Mouse (Mus musculus) limb, embryonic 14.5 days (tissue): ENCODE results near the gene Phf23. TPM values are rescaled to one million over a fixed set of nuclear protein-coding genes. Genes with fewer than 3 reads are reported as not detected.
"Not testable (repeated sequence)": the region's sequence is repeated elsewhere in the genome, so short reads cannot be mapped to it uniquely, and the experiment has no call there.

Source experiments
- ATAC-seq: fragments of 200-750 bp; cut with Nextera tagmentation; 2 replicates; pipeline ENCODE4 v1.8.0; 2017; ENCODE audit warnings: low read depth, moderate number of reproducible peaks, moderate TSS enrichment; ENCODE audit not compliant: low FRiP score
- DNase-seq: peaks from one replicate; pipeline ENCODE4 v3.0.0-alpha.2; 2015; ENCODE audit warnings: low spot score
- H3K27ac ChIP-seq: fragments of 300-500 bp; sonication (generic); replicated peaks from 2 replicates; pipeline ENCODE4 v1.5.1; 2014; ENCODE audit warnings: low read depth, mild to moderate bottlenecking, low read length, moderate library complexity, mixed read lengths
- H3K27me3 ChIP-seq: fragments of 300-500 bp; sonication (generic); 2 replicates; pipeline ENCODE4 v1.6.1; 2014; ENCODE audit warnings: low read length, mixed read lengths; ENCODE audit not compliant: control insufficient read depth, insufficient read depth
- H3K36me3 ChIP-seq: fragments of 300-500 bp; sonication (generic); 2 replicates; pipeline ENCODE4 v1.6.1; 2014; ENCODE audit warnings: mild to moderate bottlenecking, low read length, moderate library complexity, mixed read lengths; ENCODE audit not compliant: control insufficient read depth, insufficient read depth
- H3K4me1 ChIP-seq: fragments of 300-500 bp; sonication (generic); 2 replicates; pipeline ENCODE4 v1.6.1; 2014; ENCODE audit warnings: antibody characterized with exemption, low read length, mixed read lengths; ENCODE audit not compliant: control insufficient read depth, insufficient read depth
- H3K4me2 ChIP-seq: fragments of 300-500 bp; sonication (generic); replicated peaks from 2 replicates; pipeline ENCODE4 v1.6.1; 2014; ENCODE audit warnings: low read depth, mild to moderate bottlenecking, low read length, moderate library complexity; ENCODE audit not compliant: severe bottlenecking
- H3K4me3 ChIP-seq: fragments of 300-500 bp; sonication (generic); replicated peaks from 2 replicates; pipeline ENCODE4 v1.5.1; 2014; ENCODE audit warnings: low read length
- H3K9ac ChIP-seq: fragments of 300-500 bp; sonication (generic); 2 replicates; pipeline ENCODE4 v1.6.1; 2014; ENCODE audit warnings: mild to moderate bottlenecking, low read depth, low read length, moderate library complexity; ENCODE audit not compliant: severe bottlenecking
- H3K9me3 ChIP-seq: fragments of 300-500 bp; sonication (generic); 2 replicates; pipeline ENCODE4 v1.6.1; 2016; ENCODE audit warnings: low read length; ENCODE audit not compliant: control insufficient read depth
- POLR2A ChIP-seq: fragments of 200-500 bp; IDR thresholded peaks from 2 replicates; pipeline ENCODE4 v1.8.0; 2012; ENCODE audit warnings: inconsistent platforms, mild to moderate bottlenecking, moderate library complexity, borderline replicate concordance; ENCODE audit not compliant: insufficient read depth, insufficient read length; ENCODE audit errors: extremely low read depth
- WGBS: fragments of 180-500 bp; shearing (Covaris S2); extraction: QIAGEN DNeasy Blood & Tissue Kit; methylation state at CpG from one replicate; pipeline ENCODE4 v1.1.7; 2014; 5-methylcytosine and 5-hydroxymethylcytosine counted together
- polyA plus RNA-seq, 2 experiments: library from polyadenylated mRNA; depleted of rRNA in 1 of 2; stranded (reverse) in 1 of 2; unstranded in 1 of 2; fragments of >200 nt; fragmentation: Nextera tagmentation in 1 of 2; extraction: Ambion mirVana in 1 of 2; gene quantifications; 2 replicates each; pipeline versions ENCODE4 v1.2.1 to v1.2.3; 2012 to 2014

The Phf23 gene
- polyA plus RNA-seq, 2 experiments, result 51.7 to 69.2 TPM

DNA sequence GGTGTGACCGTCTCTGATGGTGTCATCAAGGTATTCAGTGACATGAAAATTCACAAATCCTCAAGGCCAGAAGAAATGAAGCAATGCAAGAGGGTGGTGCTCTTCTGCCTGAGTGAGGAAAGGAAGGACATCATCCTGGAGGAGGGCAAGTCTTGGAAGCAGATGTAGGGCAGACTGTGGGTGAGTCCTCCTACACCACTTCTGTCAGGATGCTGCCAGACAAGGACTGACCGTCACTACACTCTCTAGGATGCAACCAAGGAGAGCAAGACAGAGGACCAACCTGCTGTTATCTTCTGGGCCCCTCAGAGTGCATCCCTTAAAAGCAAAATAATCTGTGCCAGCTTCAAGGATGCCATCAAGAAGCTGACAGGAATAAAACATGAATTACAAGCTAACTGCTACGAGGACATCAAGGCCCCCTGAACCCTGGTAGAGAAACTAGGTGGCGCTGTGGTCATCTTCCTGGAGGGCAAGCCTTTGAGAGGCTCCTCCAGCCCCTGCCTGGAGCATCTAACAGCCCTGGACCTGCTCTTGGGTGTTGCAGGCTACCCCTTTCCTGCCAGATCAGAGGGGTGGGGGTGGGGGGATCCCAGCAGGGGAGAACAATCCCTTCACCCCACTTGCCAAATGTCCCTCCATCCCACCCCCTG, 44.6 kb upstream of the Phf23 start:
- no peak for ATAC-seq
- 51% methylated on average over 4 of the region's 4 CpGs for WGBS
- no peak for TF ChIP-seq POLR2A

DNA sequence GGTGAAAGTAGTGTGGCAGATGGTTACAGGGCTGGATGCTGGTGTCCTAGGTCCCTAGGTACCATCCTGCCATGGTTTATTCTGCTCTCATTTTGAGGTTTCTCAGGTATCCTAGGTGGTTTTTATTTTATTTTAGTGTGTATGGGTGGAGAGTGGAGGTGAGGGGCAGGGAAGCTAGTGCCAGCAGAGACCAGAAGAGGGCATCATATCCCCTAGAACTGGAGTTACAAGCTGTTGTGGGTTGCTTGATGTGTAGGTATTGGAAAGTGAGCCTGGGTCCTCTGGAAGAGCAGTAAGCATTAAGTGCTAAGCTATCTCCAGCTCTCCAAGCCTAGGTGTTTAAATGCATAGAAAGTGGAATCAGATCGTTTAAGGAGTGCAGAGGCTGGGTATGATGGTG, 43.3 kb upstream of the Phf23 start:
- Histone ChIP-seq H3K9me3 (no peaks in the 10 kb centered on the region), H3K4me1 (peaks cover 7% of the 10 kb centered on the region; the same call in 1 of the 2 replicates), H3K27me3 (no peaks in the 10 kb centered on the region), H3K4me2 (no peak overlapping the region), H3K4me3 (no peak overlapping the region), H3K9ac (no peak overlapping the region), H3K36me3 (no peaks in the 10 kb centered on the region), H3K27ac (no peak overlapping the region)
- no peak for ATAC-seq
- WGBS, result 53% methylated on average over 1 of the region's 1 CpGs
- no peak for TF ChIP-seq POLR2A
- no peak for DNase-seq

More for the DNA sequence above, 44.6 kb upstream of the Phf23 start:
- no peak overlapping the region for H3K4me3 ChIP-seq
- no peaks in the 10 kb centered on the region for H3K9me3 ChIP-seq
- no peaks in the 10 kb centered on the region for H3K27me3 ChIP-seq
- peaks cover 19% of the 10 kb centered on the region for H3K4me1 ChIP-seq
- H3K27ac ChIP-seq, result no peak overlapping the region
- DNase-seq, result no peak
- H3K4me2 ChIP-seq, result no peak overlapping the region
- no peak overlapping the region for H3K9ac ChIP-seq
- H3K36me3 ChIP-seq, result 0 out of 2 replicates have a peak, but pooled peaks cover 1% of the 10 kb centered on the region

DNA sequence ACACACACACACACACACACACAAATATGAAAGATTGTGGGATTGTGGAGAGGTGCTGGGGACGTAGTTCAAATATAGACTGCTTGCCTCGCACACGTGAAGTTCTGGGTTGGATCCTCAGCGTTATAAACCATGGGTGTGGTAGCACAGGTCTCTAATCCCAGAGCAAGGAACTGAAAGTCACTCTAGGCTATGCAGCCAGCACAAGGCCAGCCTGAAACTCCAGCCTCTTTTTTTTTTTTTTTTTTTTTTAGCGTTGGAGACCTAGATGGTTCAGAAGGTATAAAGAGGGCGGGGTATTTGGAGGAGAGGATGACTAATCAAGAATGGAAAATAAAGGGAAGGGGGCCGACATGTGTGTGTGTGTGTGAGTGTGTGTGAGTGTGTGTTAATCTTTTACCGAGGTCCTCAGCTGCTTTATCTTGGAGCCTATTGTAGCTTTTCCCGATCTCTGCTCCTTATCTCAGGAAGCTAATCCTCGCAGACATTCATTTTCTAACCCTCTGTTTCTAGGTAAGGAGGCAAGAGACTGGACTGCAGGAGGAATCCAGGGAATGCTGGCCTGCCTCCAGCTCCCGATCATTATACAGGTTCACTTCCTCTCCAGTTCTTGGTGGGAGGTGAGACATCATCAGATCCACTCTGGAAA, 42.2 kb upstream of the Phf23 start:
- H3K4me1 ChIP-seq, result peaks cover 4% of the 10 kb centered on the region; the same call in 1 of the 2 replicates
- no peak overlapping the region for H3K9ac ChIP-seq
- no peak for ATAC-seq
- H3K27me3 ChIP-seq, result no peaks in the 10 kb centered on the region
- no peak for TF ChIP-seq POLR2A
- WGBS, result 66% methylated on average over 11 of the region's 11 CpGs
- H3K4me2 ChIP-seq, result no peak overlapping the region
- H3K4me3 ChIP-seq, result no peak overlapping the region
- H3K9me3 ChIP-seq, result no peaks in the 10 kb centered on the region
- no peaks in the 10 kb centered on the region for H3K36me3 ChIP-seq
- H3K27ac ChIP-seq, result no peak overlapping the region
- no peak for DNase-seq

DNA sequence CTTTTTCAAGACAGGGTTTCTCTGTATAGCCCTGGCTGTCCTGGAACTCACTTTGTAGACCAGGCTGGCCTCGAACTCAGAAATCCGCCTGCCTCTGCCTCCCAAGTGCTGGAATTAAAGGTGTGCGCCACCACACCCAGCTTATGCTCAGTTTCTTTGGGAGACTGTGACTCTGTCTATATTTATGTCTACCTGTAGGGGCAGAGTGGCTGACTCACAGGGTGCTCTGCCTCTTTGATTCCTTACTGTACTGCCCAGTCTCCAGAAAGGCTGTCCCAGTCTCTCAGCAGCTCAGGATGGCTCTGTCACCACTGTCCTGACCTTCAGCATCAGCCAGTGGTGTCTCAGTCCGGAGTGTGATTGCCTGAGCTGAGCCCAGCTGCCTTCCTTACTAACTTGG, 40.0 kb upstream of the Phf23 start:
- not testable (repeated sequence) for H3K9ac ChIP-seq, H3K4me3 ChIP-seq, H3K27ac ChIP-seq, DNase-seq, H3K4me2 ChIP-seq, ATAC-seq, H3K9me3 ChIP-seq, H3K27me3 ChIP-seq, H3K4me1 ChIP-seq, H3K36me3 ChIP-seq
- 78% methylated on average over 4 of the region's 4 CpGs for WGBS

DNA sequence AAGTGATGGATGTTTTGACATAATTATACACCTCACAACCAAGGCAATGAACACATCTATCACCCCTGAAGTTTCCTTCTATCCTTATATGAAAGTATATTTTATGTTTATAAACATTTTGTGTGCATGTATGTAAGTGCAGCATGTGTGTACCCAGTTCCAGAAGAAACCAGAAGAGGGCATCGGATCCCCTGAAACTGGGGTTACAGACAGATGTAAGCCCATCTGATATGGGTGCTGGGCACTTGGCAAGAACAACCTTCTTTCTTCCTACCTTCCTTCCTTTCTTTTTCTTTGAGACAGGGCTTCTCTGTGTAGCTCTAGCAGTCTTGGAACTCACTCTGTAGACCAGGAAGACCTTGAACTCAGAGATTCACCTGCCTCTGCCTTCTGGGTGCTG, 39.4 kb upstream of the Phf23 start:
- Histone ChIP-seq H3K9ac (no peak overlapping the region), H3K27me3 (peaks cover 5% of the 10 kb centered on the region; the same call in 1 of the 2 replicates), H3K9me3 (no peaks in the 10 kb centered on the region), H3K27ac (no peak overlapping the region), H3K36me3 (no peaks in the 10 kb centered on the region), H3K4me2 (no peak overlapping the region), H3K4me3 (no peak overlapping the region), H3K4me1 (no peaks in the 10 kb centered on the region)
- 73% methylated on average over 1 of the region's 1 CpGs for WGBS
- ATAC-seq (no peak), DNase-seq (no peak)
- TF ChIP-seq POLR2A, result no peak

DNA sequence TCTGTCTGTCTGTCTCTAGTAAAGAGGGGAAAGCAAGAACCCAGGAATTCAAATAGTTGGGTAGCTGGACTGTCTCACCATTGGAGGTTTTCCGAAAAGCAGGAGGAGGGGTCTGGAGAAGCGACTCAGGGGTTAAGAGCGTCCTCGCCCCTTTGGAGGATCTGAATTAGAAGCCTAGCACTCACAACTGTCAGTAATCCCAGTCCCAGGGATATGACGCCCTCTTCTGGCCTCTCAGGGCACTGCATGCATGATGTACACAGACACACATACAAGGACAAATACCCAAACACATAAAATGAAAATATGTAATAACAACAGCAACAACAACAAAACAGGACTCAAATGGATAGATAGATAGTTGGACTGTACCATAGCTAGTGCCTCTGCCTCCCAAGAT, 35.0 kb upstream of the Phf23 start:
- no peaks in the 10 kb centered on the region for H3K9me3 ChIP-seq
- H3K36me3 ChIP-seq, result no peaks in the 10 kb centered on the region
- no peak overlapping the region for H3K4me3 ChIP-seq
- ATAC-seq (no peak), DNase-seq (no peak)
- no peak overlapping the region for H3K27ac ChIP-seq
- peaks cover 40% of the 10 kb centered on the region for H3K27me3 ChIP-seq
- no peak overlapping the region for H3K9ac ChIP-seq
- WGBS, result 32% methylated on average over 5 of the region's 5 CpGs
- no peaks in the 10 kb centered on the region for H3K4me1 ChIP-seq
- H3K4me2 ChIP-seq, result no peak overlapping the region
- TF ChIP-seq POLR2A, result no peak
